Mouse (Mus musculus): ENCODE data around the gene Tnfaip1. TPM values are rescaled to one million over a fixed set of nuclear protein-coding genes. Genes with fewer than 3 reads are reported as not detected.
A peak's percentile ranks its signal among the peaks of the same experiment; 100 is the strongest.

The Tnfaip1 gene
- total and polyA plus RNA-seq, 3 experiments = 36.0 to 40.1 (median 38.2) TPM

DNA sequence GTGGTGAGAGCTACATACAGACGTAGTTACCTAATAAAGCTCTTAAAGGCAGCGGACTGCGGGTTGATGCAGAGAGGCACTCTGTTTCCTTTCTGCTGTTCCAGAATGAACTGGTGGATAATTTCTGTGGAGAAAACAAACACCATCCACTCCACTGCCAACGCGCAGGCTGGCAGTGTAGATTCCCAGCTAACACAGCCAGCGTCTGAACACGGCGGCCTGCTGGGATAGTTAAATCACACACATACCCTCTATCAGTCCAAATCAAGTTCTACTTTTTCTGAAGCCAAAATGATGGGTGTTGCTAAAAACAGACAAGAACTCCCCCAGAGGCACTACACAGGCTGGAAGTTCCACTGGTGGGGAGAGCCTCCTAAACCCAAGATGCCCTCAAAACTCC, 35.3 kb upstream of the Tnfaip1 start:
- Histone ChIP-seq H3K4me3 (no peak overlapping the region), H3K36me3 (ENCODE audit: control insufficient read depth, insufficient read depth, low read length) (peaks cover 8% of the 10 kb centered on the region), H3K79me2 (replicated peaks; ENCODE audit: control insufficient read depth, insufficient read depth, low read length) (no peaks in the 10 kb centered on the region), H3K27ac (no peak overlapping the region), H3K4me1 (ENCODE audit: control insufficient read depth, insufficient read depth, low read length) (peaks cover 6% of the 10 kb centered on the region), H3K27me3 (ENCODE audit: control insufficient read depth, insufficient read depth, low read length) (no peaks in the 10 kb centered on the region), H3K9ac (ENCODE audit: low read depth, low read length) (no peak overlapping the region)
- WGBS = 94% methylated on average over 8 of the region's 8 CpGs
- TF ChIP-seq POLR2A (IDR thresholded peaks at IDR 0.05; ENCODE audit: insufficient read depth, low read depth, low read length) (no peak), EP300 (IDR thresholded peaks at IDR 0.05; ENCODE audit: insufficient read depth, low read depth, low read length) (no peak), CTCF (IDR thresholded peaks at IDR 0.05) (no peak)
- intact Hi-C loops (cut with DNase I) = no loop called here
- no peak for DNase-seq

DNA sequence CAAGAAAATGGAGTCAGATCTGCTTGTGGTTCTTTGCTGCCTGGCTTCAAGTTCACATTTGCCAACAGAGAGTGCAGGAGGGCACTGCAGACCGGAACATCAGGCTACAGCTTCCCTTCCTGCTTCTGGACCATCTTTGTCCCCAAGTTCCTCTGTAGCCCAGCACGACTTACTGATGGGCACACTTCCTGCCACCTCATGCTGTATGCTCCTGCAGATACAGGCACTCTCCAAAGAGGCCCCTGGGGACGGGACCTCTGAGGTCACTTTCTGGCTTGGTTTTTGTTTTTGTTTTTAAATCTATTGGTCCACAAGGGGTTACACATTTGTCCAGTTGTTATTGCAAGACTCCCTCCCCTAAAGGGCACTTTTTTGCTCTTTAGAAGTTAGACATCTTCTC, 33.7 kb upstream of the Tnfaip1 start:
- intact Hi-C loops (cut with DNase I) = loop anchor here (5.0 to 10.0 kb wide), 2 partner anchors 52 to 125 kb away; partner anchors contain the start of gene Nlk
- Histone ChIP-seq H3K4me3 (no peak overlapping the region), H3K9ac (ENCODE audit: low read depth, low read length) (no peak overlapping the region), H3K36me3 (ENCODE audit: control insufficient read depth, insufficient read depth, low read length) (peaks cover 11% of the 10 kb centered on the region), H3K4me1 (ENCODE audit: control insufficient read depth, insufficient read depth, low read length) (peaks cover 8% of the 10 kb centered on the region), H3K79me2 (replicated peaks; ENCODE audit: control insufficient read depth, insufficient read depth, low read length) (no peaks in the 10 kb centered on the region), H3K27ac (no peak overlapping the region; the same call in 1 of the 2 replicates), H3K27me3 (ENCODE audit: control insufficient read depth, insufficient read depth, low read length) (no peaks in the 10 kb centered on the region)
- no peak for TF ChIP-seq POLR2A (IDR thresholded peaks at IDR 0.05; ENCODE audit: insufficient read depth, low read depth, low read length)
- no peak for TF ChIP-seq EP300 (IDR thresholded peaks at IDR 0.05; ENCODE audit: insufficient read depth, low read depth, low read length)
- no peak for TF ChIP-seq CTCF (IDR thresholded peaks at IDR 0.05)
- WGBS = 43% methylated on average over 3 of the region's 3 CpGs
- DNase-seq = no peak

DNA sequence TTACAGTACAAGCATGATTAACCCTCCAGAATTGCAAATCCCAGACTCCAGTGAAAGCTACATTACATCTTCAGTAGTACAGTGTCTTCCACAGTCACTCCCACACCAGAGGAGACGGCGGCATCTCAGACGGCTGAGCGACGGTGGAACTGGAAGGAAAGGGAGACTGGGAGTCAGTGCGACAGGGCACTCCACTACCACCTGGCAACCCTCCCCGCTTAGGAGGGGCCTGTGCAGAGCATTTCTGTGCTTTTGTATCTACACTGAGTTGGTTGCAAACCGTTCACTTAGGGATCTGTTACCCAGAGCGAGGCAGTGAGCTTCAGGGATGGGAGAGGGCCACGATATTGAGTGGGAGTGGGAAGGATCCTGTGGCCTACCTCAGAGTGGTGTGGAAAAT, 32.7 kb upstream of the Tnfaip1 start:
- intact Hi-C loops (cut with DNase I) = loop anchor here (5.0 to 10.0 kb wide), 2 partner anchors 53 to 126 kb away; partner anchors contain the start of gene Nlk
- Histone ChIP-seq H3K4me3 (no peak overlapping the region), H3K36me3 (ENCODE audit: control insufficient read depth, insufficient read depth, low read length) (peaks cover 7% of the 10 kb centered on the region), H3K9ac (ENCODE audit: low read depth, low read length) (no peak overlapping the region), H3K27ac (no peak overlapping the region), H3K79me2 (replicated peaks; ENCODE audit: control insufficient read depth, insufficient read depth, low read length) (no peaks in the 10 kb centered on the region), H3K27me3 (ENCODE audit: control insufficient read depth, insufficient read depth, low read length) (no peaks in the 10 kb centered on the region), H3K4me1 (ENCODE audit: control insufficient read depth, insufficient read depth, low read length) (peaks cover 8% of the 10 kb centered on the region)
- no peak for DNase-seq
- 82% methylated on average over 10 of the region's 10 CpGs for WGBS
- no peak for TF ChIP-seq EP300 (IDR thresholded peaks at IDR 0.05; ENCODE audit: insufficient read depth, low read depth, low read length)
- no peak for TF ChIP-seq POLR2A (IDR thresholded peaks at IDR 0.05; ENCODE audit: insufficient read depth, low read depth, low read length)
- no peak for TF ChIP-seq CTCF (IDR thresholded peaks at IDR 0.05)

- H3K4me3 ChIP-seq = no peak overlapping the region
Measured at GRCm38 (mm10) chr11:78567614-78568013, 31.5 kb upstream of the Tnfaip1 start.

GRCm38 (mm10) chr11:78566775-78567174, 30.6 kb upstream of the Tnfaip1 start:
- H3K4me3 ChIP-seq = peak overlapping the region; percentile 30; the same call in 1 of the 2 replicates
- WGBS = 7% methylated on average over 6 of the region's 6 CpGs
- peaks cover 8% of the 10 kb centered on the region for H3K4me1 ChIP-seq (ENCODE audit: control insufficient read depth, insufficient read depth, low read length)
- H3K36me3 ChIP-seq (ENCODE audit: control insufficient read depth, insufficient read depth, low read length) = peaks cover 7% of the 10 kb centered on the region
- intact Hi-C loops (cut with DNase I) = loop anchor here (5.0 to 10.0 kb wide), 2 partner anchors 56 to 128 kb away; partner anchors contain the start of gene Nlk
- no peaks in the 10 kb centered on the region for H3K27me3 ChIP-seq (ENCODE audit: control insufficient read depth, insufficient read depth, low read length)
- peak overlapping the region; percentile 83 for H3K27ac ChIP-seq
- TF ChIP-seq POLR2A (IDR thresholded peaks at IDR 0.05; ENCODE audit: insufficient read depth, low read depth, low read length) = peak; percentile 48; the same call in 1 of the 2 replicates
- TF ChIP-seq EP300 (IDR thresholded peaks at IDR 0.05; ENCODE audit: insufficient read depth, low read depth, low read length) = no peak
- peak overlapping the region; percentile 6 for H3K9ac ChIP-seq (ENCODE audit: low read depth, low read length)
- H3K79me2 ChIP-seq (replicated peaks; ENCODE audit: control insufficient read depth, insufficient read depth, low read length) = no peaks in the 10 kb centered on the region
- peak; percentile 38 to 55 for DNase-seq

More at GRCm38 (mm10) chr11:78567614-78568013, 31.5 kb upstream of the Tnfaip1 start:
- no peaks in the 10 kb centered on the region for H3K79me2 ChIP-seq (replicated peaks; ENCODE audit: control insufficient read depth, insufficient read depth, low read length)
- peak overlapping the region; percentile 83; the same call in 1 of the 2 replicates for H3K27ac ChIP-seq
- DNase-seq = no peak
- H3K4me1 ChIP-seq (ENCODE audit: control insufficient read depth, insufficient read depth, low read length) = peaks cover 8% of the 10 kb centered on the region
- H3K27me3 ChIP-seq (ENCODE audit: control insufficient read depth, insufficient read depth, low read length) = no peaks in the 10 kb centered on the region
- 86% methylated on average over 6 of the region's 6 CpGs for WGBS
- intact Hi-C loops (cut with DNase I) = loop anchor here (5.0 to 10.0 kb wide), 2 partner anchors 55 to 127 kb away; partner anchors contain the start of gene Nlk
- no peak overlapping the region for H3K9ac ChIP-seq (ENCODE audit: low read depth, low read length)
- peaks cover 7% of the 10 kb centered on the region for H3K36me3 ChIP-seq (ENCODE audit: control insufficient read depth, insufficient read depth, low read length)
- no peak for TF ChIP-seq CTCF (IDR thresholded peaks at IDR 0.05)
- no peak for TF ChIP-seq EP300 (IDR thresholded peaks at IDR 0.05; ENCODE audit: insufficient read depth, low read depth, low read length)
- no peak for TF ChIP-seq POLR2A (IDR thresholded peaks at IDR 0.05; ENCODE audit: insufficient read depth, low read depth, low read length)

DNA sequence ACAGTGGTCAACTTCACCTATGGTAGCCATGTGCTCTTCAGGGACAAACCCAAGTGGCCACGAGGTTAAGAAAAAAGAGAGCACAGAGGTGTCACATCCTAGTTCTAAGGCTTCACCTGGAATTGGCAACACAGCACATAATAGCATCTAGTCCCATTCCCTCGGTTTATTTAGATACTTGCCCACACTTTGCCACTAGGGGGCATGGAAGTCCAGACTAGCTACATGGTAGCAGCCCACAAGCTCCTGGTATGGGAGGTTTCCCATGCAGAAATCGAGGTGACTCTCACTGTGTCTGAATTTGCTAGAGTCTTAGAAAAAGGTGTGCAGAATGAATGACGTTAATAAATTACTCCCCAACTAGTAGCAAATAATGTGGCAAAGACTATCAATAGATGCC, 24.3 kb upstream of the Tnfaip1 start:
- no peak overlapping the region for H3K9ac ChIP-seq (ENCODE audit: low read depth, low read length)
- peaks cover 2% of the 10 kb centered on the region for H3K4me1 ChIP-seq (ENCODE audit: control insufficient read depth, insufficient read depth, low read length)
- H3K27me3 ChIP-seq (ENCODE audit: control insufficient read depth, insufficient read depth, low read length) = no peaks in the 10 kb centered on the region
- intact Hi-C loops (cut with DNase I) = loop anchor here (2.0 to 10.0 kb wide), 3 partner anchors 134 to 362 kb away; partner anchors contain the start of gene Nlk
- peak; percentile 85 for TF ChIP-seq EP300 (IDR thresholded peaks at IDR 0.05; ENCODE audit: insufficient read depth, low read depth, low read length)
- peak; percentile 91 for TF ChIP-seq CTCF (IDR thresholded peaks at IDR 0.05)
- TF ChIP-seq POLR2A (IDR thresholded peaks at IDR 0.05; ENCODE audit: insufficient read depth, low read depth, low read length) = no peak
- WGBS = 6% methylated on average over 4 of the region's 4 CpGs
- H3K79me2 ChIP-seq (replicated peaks; ENCODE audit: control insufficient read depth, insufficient read depth, low read length) = no peaks in the 10 kb centered on the region
- peak; percentile 53 to 62 for DNase-seq
- H3K4me3 ChIP-seq = no peak overlapping the region
- no peak overlapping the region for H3K27ac ChIP-seq
- H3K36me3 ChIP-seq (ENCODE audit: control insufficient read depth, insufficient read depth, low read length) = no peaks in the 10 kb centered on the region

Measured in heart, adult 2 months (tissue).